Mouse (Mus musculus) ES-Bruce4 (cell line): Measurements from ENCODE around the gene Dclk1. TPM values are rescaled to one million over a fixed set of nuclear protein-coding genes. Genes with fewer than 3 reads are reported as not detected.

ENCODE experiments used
- H3K27ac ChIP-seq: 2 replicates; pipeline ENCODE4 v1.5.1; 2012; ENCODE audit warnings: low read length, inconsistent platforms; ENCODE audit not compliant: insufficient read depth
- H3K27me3 ChIP-seq: 2 replicates; pipeline ENCODE4 v1.6.1; 2012; ENCODE audit warnings: mild to moderate bottlenecking, low read length, inconsistent platforms; ENCODE audit not compliant: control insufficient read depth, poor library complexity, insufficient read depth, severe bottlenecking
- H3K36me3 ChIP-seq: 2 replicates; pipeline ENCODE4 v1.6.1; 2012; ENCODE audit warnings: inconsistent platforms, mild to moderate bottlenecking, low read length, moderate library complexity; ENCODE audit not compliant: control insufficient read depth, poor library complexity, insufficient read depth, severe bottlenecking
- H3K4me1 ChIP-seq: one replicate; pipeline ENCODE4 v1.8.1; 2011; ENCODE audit warnings: low read length; ENCODE audit not compliant: control insufficient read depth, insufficient read depth
- H3K4me3 ChIP-seq: 2 replicates; pipeline ENCODE4 v1.5.1; 2011; ENCODE audit warnings: low read depth, mild to moderate bottlenecking, low read length
- H3K9ac ChIP-seq: 2 replicates; pipeline ENCODE4 v1.6.1; 2012; ENCODE audit warnings: low read depth, mild to moderate bottlenecking, inconsistent platforms; ENCODE audit not compliant: poor library complexity, severe bottlenecking
- H3K9me3 ChIP-seq: replicated peaks from 2 replicates; pipeline ENCODE4 v1.6.1; 2012; ENCODE audit warnings: mild to moderate bottlenecking, low read length, inconsistent platforms; ENCODE audit not compliant: control insufficient read depth, poor library complexity, insufficient read depth, severe bottlenecking
- CTCF ChIP-seq: IDR thresholded peaks from one replicate; pipeline ENCODE4 v1.8.1; 2011; ENCODE audit warnings: low read depth, low read length
- EP300 ChIP-seq: IDR thresholded peaks from 2 replicates; pipeline ENCODE4 v1.6.1; 2011; ENCODE audit warnings: low read depth, low read length; ENCODE audit not compliant: insufficient read depth
- POLR2A ChIP-seq: IDR thresholded peaks from one replicate; pipeline ENCODE4 v1.8.1; 2011; ENCODE audit warnings: low read length; ENCODE audit not compliant: insufficient read depth
- polyA plus RNA-seq: library from polyadenylated mRNA; stranded (reverse); fragments of >200 nt; gene quantifications from 2 replicates; pipeline ENCODE4 v1.2.4, GENCODE M21; 2011; ENCODE audit warnings: low read depth; ENCODE audit not compliant: missing spikeins, insufficient read depth, insufficient read length

The Dclk1 gene
- polyA plus RNA-seq, 1 experiment = 1.3 TPM

GRCm38 (mm10) chr3:55543929-55544684 lies 301.9 kb downstream of the Dclk1 start:
- Histone ChIP-seq H3K4me1 (no peaks in the 10 kb centered on the region), H3K27me3 (no peaks in the 10 kb centered on the region; the same call in 1 of the 2 replicates), H3K4me3 (no peak overlapping the region), H3K9me3 (no peaks in the 10 kb centered on the region), H3K27ac (no peak overlapping the region), H3K36me3 (no peaks in the 10 kb centered on the region), H3K9ac (no peak overlapping the region)
- no peak for TF ChIP-seq EP300
- TF ChIP-seq POLR2A = no peak
- TF ChIP-seq CTCF = no peak

- Histone ChIP-seq H3K4me1 (no peaks in the 10 kb centered on the region), H3K9ac (no peak overlapping the region), H3K27ac (no peak overlapping the region)
Measured at GRCm38 (mm10) chr3:55545296-55545695, 303.1 kb downstream of the Dclk1 start.

GRCm38 (mm10) chr3:55545916-55546315 lies 303.8 kb downstream of the Dclk1 start:
- Histone ChIP-seq H3K4me1 (no peaks in the 10 kb centered on the region), H3K36me3 (no peaks in the 10 kb centered on the region), H3K9me3 (no peaks in the 10 kb centered on the region), H3K9ac (no peak overlapping the region), H3K27ac (no peak overlapping the region), H3K27me3 (no peaks in the 10 kb centered on the region; the same call in 1 of the 2 replicates), H3K4me3 (no peak overlapping the region)
- no peak for TF ChIP-seq POLR2A
- TF ChIP-seq CTCF = no peak
- TF ChIP-seq EP300 = no peak

More at GRCm38 (mm10) chr3:55545296-55545695, 303.1 kb downstream of the Dclk1 start:
- H3K4me3 ChIP-seq = no peak overlapping the region
- H3K27me3 ChIP-seq = no peaks in the 10 kb centered on the region; the same call in 1 of the 2 replicates
- no peaks in the 10 kb centered on the region for H3K9me3 ChIP-seq
- TF ChIP-seq EP300 (no peak), CTCF (no peak), POLR2A (no peak)
- no peaks in the 10 kb centered on the region for H3K36me3 ChIP-seq

- H3K27me3 ChIP-seq = no peaks in the 10 kb centered on the region; the same call in 1 of the 2 replicates
- H3K27ac ChIP-seq = no peak overlapping the region
- H3K4me1 ChIP-seq = no peaks in the 10 kb centered on the region
- H3K9me3 ChIP-seq = no peaks in the 10 kb centered on the region
- TF ChIP-seq CTCF (no peak), POLR2A (no peak), EP300 (no peak)
- H3K4me3 ChIP-seq = no peak overlapping the region
- no peaks in the 10 kb centered on the region for H3K36me3 ChIP-seq
- no peak overlapping the region for H3K9ac ChIP-seq
Measured at GRCm38 (mm10) chr3:55547106-55547505, 304.9 kb downstream of the Dclk1 start.

DNA sequence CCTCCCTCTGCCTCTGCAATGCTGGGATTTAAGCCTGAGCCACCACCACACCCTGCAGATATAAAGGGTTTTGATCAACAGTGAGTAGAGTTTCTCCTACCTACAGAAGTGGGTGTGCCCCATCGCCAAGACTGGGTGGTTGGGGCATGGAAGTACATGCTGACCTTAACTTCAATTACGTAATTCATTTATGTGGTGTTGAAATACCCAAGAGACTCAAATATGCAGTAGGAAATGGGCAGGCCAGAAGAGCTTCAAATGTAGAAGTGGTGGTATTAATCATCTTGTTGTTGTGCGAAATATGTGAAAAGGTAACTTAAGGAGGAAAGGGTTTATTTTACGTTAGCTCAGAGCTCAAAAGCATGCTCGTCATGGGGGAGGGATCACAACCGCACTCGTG lies 307.2 kb downstream of the Dclk1 start:
- H3K27me3 ChIP-seq = no peaks in the 10 kb centered on the region; the same call in 1 of the 2 replicates
- H3K4me3 ChIP-seq = no peak overlapping the region
- TF ChIP-seq CTCF (no peak), EP300 (no peak), POLR2A (no peak)
- H3K9me3 ChIP-seq = no peaks in the 10 kb centered on the region
- no peaks in the 10 kb centered on the region for H3K36me3 ChIP-seq
- no peak overlapping the region for H3K27ac ChIP-seq
- no peak overlapping the region for H3K9ac ChIP-seq
- no peaks in the 10 kb centered on the region for H3K4me1 ChIP-seq

DNA sequence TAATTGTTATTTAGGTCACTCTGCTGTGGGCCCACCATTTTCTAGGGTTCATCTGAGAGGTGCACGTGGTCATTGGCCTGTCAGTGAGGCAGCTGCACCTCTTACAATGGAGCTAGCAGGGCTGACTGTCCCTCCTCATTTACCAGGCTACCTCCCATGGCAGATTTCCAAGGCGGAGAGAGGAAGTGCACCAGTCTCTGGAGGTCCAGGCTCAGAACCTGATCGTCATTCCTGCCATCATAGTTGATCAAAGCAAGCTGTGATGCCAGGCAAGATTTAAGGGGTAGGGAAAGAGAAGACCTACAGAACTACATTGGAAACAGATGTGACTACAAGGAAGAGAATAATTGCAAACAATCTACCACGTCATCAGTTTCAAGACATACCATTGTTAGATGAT lies 308.8 kb downstream of the Dclk1 start:
- no peak overlapping the region for H3K4me3 ChIP-seq
- no peaks in the 10 kb centered on the region for H3K4me1 ChIP-seq
- TF ChIP-seq POLR2A (no peak), CTCF (no peak), EP300 (no peak)
- no peaks in the 10 kb centered on the region for H3K36me3 ChIP-seq
- no peaks in the 10 kb centered on the region for H3K9me3 ChIP-seq
- no peak overlapping the region for H3K27ac ChIP-seq
- H3K9ac ChIP-seq = no peak overlapping the region
- H3K27me3 ChIP-seq = no peaks in the 10 kb centered on the region; the same call in 1 of the 2 replicates
